Mouse (Mus musculus) CH12.LX (cell line): ENCODE results near the gene Tgm2. TPM values are rescaled to one million over a fixed set of nuclear protein-coding genes. Genes with fewer than 3 reads are reported as not detected.

Experiments
- DNase-seq: peaks from one replicate; pipeline ENCODE4 v3.0.0-alpha.2; 2013; ENCODE audit errors: extremely low read depth
- H3K27ac ChIP-seq: 2 replicates; pipeline ENCODE4 v1.5.1; 2012; ENCODE audit warnings: low read depth, mild to moderate bottlenecking, control low read depth, moderate library complexity; ENCODE audit not compliant: insufficient read depth
- H3K27me3 ChIP-seq: replicated peaks from 2 replicates; pipeline ENCODE3; 2012; ENCODE audit warnings: inconsistent platforms
- H3K36me3 ChIP-seq, 2 experiments: replicated peaks in 1 of 2; 2 replicates each; pipeline versions ENCODE3 to v1.6.1; 2012; ENCODE audit warnings: inconsistent platforms in 1 of 2, low read length in 1 of 2, mild to moderate bottlenecking in 1 of 2, mixed read lengths in 1 of 2, moderate library complexity in 1 of 2; ENCODE audit not compliant: control insufficient read depth in 1 of 2, insufficient read depth in 1 of 2
- H3K4me1 ChIP-seq, 2 experiments: 2 replicates each; pipeline ENCODE4 v1.6.1; 2012; ENCODE audit warnings: inconsistent platforms in 1 of 2, moderate library complexity in 1 of 2; ENCODE audit not compliant: insufficient read depth in 2 of 2, control insufficient read depth in 1 of 2
- H3K4me2 ChIP-seq: 2 replicates; pipeline ENCODE4 v1.6.1; 2012; ENCODE audit warnings: low read depth, mild to moderate bottlenecking, control low read depth; ENCODE audit not compliant: poor library complexity, insufficient read depth, severe bottlenecking
- H3K4me3 ChIP-seq, 3 experiments: fragments of 150-350 bp in 1 of 3; sonication (generic) in 1 of 3; replicated peaks in 1 of 3; 2 replicates each; pipeline versions ENCODE3 to v1.5.1; 2011 to 2012; ENCODE audit warnings: low read depth in 2 of 3, low read length in 2 of 3, mild to moderate bottlenecking in 2 of 3, moderate library complexity in 2 of 3, control low read depth in 1 of 3, improper control_type of control experiment in 1 of 3, inconsistent platforms in 1 of 3, mixed read lengths in 1 of 3; ENCODE audit not compliant: poor library complexity in 1 of 3
- H3K79me2 ChIP-seq: replicated peaks from 2 replicates; pipeline ENCODE4 v1.6.1; 2012; ENCODE audit warnings: mild to moderate bottlenecking, moderate library complexity; ENCODE audit not compliant: control insufficient read depth, poor library complexity, insufficient read depth, severe bottlenecking; ENCODE audit errors: extremely low read depth
- H3K9ac ChIP-seq: 2 replicates; pipeline ENCODE4 v1.6.1; 2012; ENCODE audit warnings: low read depth, mild to moderate bottlenecking, control low read depth, moderate library complexity; ENCODE audit not compliant: insufficient read depth
- H3K9me3 ChIP-seq: replicated peaks from 2 replicates; pipeline ENCODE3; 2012; ENCODE audit warnings: low read length, inconsistent platforms, mixed read lengths
- CHD1 ChIP-seq: IDR thresholded peaks from 2 replicates; pipeline ENCODE4 v1.6.1; 2012; ENCODE audit warnings: low read depth, low read length, improper control_type of control experiment, inconsistent platforms
- CTCF ChIP-seq, 2 experiments: IDR thresholded peaks in 1 of 2; conservative IDR thresholded peaks in 1 of 2; 2 replicates each; pipeline ENCODE4 v1.5.1; 2011 to 2012; ENCODE audit warnings: low read depth in 2 of 2, low read length in 2 of 2, improper control_type of control experiment in 1 of 2, inconsistent platforms in 1 of 2, mild to moderate bottlenecking in 1 of 2, moderate library complexity in 1 of 2
- E2F4 ChIP-seq: IDR thresholded peaks from 2 replicates; pipeline ENCODE4 v1.6.1; 2011; ENCODE audit warnings: low read depth, low read length, improper control_type of control experiment; ENCODE audit not compliant: insufficient replicate concordance
- ELF1 ChIP-seq: IDR thresholded peaks from 2 replicates; pipeline ENCODE4 v1.6.1; 2014; ENCODE audit warnings: low read depth, mild to moderate bottlenecking, inconsistent platforms, low read length, improper control_type of control experiment
- EP300 ChIP-seq: IDR thresholded peaks from 2 replicates; pipeline ENCODE4 v1.6.1; 2011; ENCODE audit warnings: low read length, improper control_type of control experiment
- IRF4 ChIP-seq: IDR thresholded peaks from 2 replicates; pipeline ENCODE4 v1.6.1; 2014; ENCODE audit warnings: low read depth, mild to moderate bottlenecking, inconsistent platforms, low read length, improper control_type of control experiment
- JUND ChIP-seq: conservative IDR thresholded peaks from 2 replicates; pipeline ENCODE4 v1.6.1; 2011; ENCODE audit warnings: low read depth, low read length, improper control_type of control experiment
- KAT2A ChIP-seq: IDR thresholded peaks from 2 replicates; pipeline ENCODE4 v1.6.1; 2012; ENCODE audit warnings: low read length, improper control_type of control experiment, inconsistent platforms; ENCODE audit not compliant: insufficient replicate concordance
- MAFK ChIP-seq: IDR thresholded peaks from 2 replicates; pipeline ENCODE4 v1.6.1; 2011; ENCODE audit warnings: low read length, improper control_type of control experiment; ENCODE audit not compliant: insufficient replicate concordance
- MXI1 ChIP-seq: IDR thresholded peaks from 2 replicates; pipeline ENCODE4 v1.6.1; 2011; ENCODE audit warnings: mild to moderate bottlenecking, low read depth, low read length, improper control_type of control experiment
- PAX5 ChIP-seq: IDR thresholded peaks from 2 replicates; pipeline ENCODE4 v1.6.1; 2012; ENCODE audit warnings: low read length, inconsistent platforms, mixed read lengths
- POLR2A ChIP-seq: IDR thresholded peaks from 2 replicates; pipeline ENCODE4 v1.6.1; 2011; ENCODE audit warnings: low read depth, mild to moderate bottlenecking, improper control_type of control experiment, low read length
- POLR2AphosphoS2 ChIP-seq: IDR thresholded peaks from 2 replicates; pipeline ENCODE4 v1.6.1; 2011; ENCODE audit warnings: low read depth, low read length, improper control_type of control experiment
- RCOR1 ChIP-seq: conservative IDR thresholded peaks from 2 replicates; pipeline ENCODE4 v1.6.1; 2012; ENCODE audit warnings: low read depth, mild to moderate bottlenecking, inconsistent platforms, low read length, improper control_type of control experiment
- SIN3A ChIP-seq: IDR thresholded peaks from 2 replicates; pipeline ENCODE4 v1.6.1; 2012; ENCODE audit warnings: low read length, improper control_type of control experiment, inconsistent platforms
- TBP ChIP-seq: conservative IDR thresholded peaks from 2 replicates; pipeline ENCODE4 v1.6.1; 2011; ENCODE audit warnings: low read depth, low read length, improper control_type of control experiment
- TCF12 ChIP-seq: IDR thresholded peaks from 2 replicates; pipeline ENCODE4 v1.6.1; 2014; ENCODE audit warnings: low read depth, mild to moderate bottlenecking, inconsistent platforms, low read length, improper control_type of control experiment
- USF2 ChIP-seq: conservative IDR thresholded peaks from 2 replicates; pipeline ENCODE4 v1.6.1; 2011; ENCODE audit warnings: low read depth, low read length, improper control_type of control experiment
- ZC3H11A ChIP-seq: IDR thresholded peaks from 2 replicates; pipeline ENCODE4 v1.6.1; 2012; ENCODE audit warnings: low read depth, mild to moderate bottlenecking, inconsistent platforms, low read length, improper control_type of control experiment
- ZKSCAN1 ChIP-seq: IDR thresholded peaks from 2 replicates; pipeline ENCODE4 v1.6.1; 2012; ENCODE audit warnings: low read depth, inconsistent platforms, low read length, improper control_type of control experiment, borderline replicate concordance
- ZMIZ1 ChIP-seq: IDR thresholded peaks from 2 replicates; pipeline ENCODE4 v1.6.1; 2012; ENCODE audit warnings: low read depth, mild to moderate bottlenecking, inconsistent platforms, low read length, improper control_type of control experiment
- dilution Hi-C: fragments of 300-500 bp; cut with MboI; formaldehyde crosslinking; loops from 2 replicates; pipeline ENCODE4 v1.14.3; 2020; ENCODE audit warnings: low sequenced_read_pairs; ENCODE audit not compliant: extremely low pct_unique_long_range_greater_than_20kb, extremely low pct_ligation_motif_present
- in situ Hi-C: fragments of 300-500 bp; cut with MboI; formaldehyde crosslinking; loops from 3 replicates; pipeline ENCODE4 v1.14.3; 2019; ENCODE audit warnings: low sequenced_read_pairs, low pct_ligation_motif_present, low pct_unique_long_range_greater_than_20kb, mixed read lengths
- polyA plus RNA-seq: library from polyadenylated mRNA; unstranded; fragments of >175 nt; gene quantifications from 2 replicates; pipeline ENCODE4 v1.2.1, GENCODE M21; 2012; ENCODE audit warnings: low read depth; ENCODE audit not compliant: insufficient read length
- total RNA-seq, 2 experiments: library from RNA; depleted of rRNA; stranded (reverse); fragments of 300-350 nt in 1 of 2; fragments of >200 nt in 1 of 2; gene quantifications; 2 replicates each; pipeline ENCODE4 v1.2.3; 2012 to 2014

Tgm2 gene
- total and polyA plus RNA-seq, 3 experiments: 0.08 to 0.50 (median 0.21) TPM

GRCm38 (mm10) chr2:158129291-158130002 lies 16.8 kb downstream of the Tgm2 start:
- no peaks in the 10 kb centered on the region for H3K4me1 ChIP-seq
- dilution Hi-C loops: no loop called here
- no peak overlapping the region for H3K27ac ChIP-seq
- H3K79me2 ChIP-seq: no peaks in the 10 kb centered on the region
- no peaks in the 10 kb centered on the region for H3K36me3 ChIP-seq
- TF ChIP-seq E2F4 (no peak), TBP (no peak), ELF1 (no peak)
- TF ChIP-seq, all 38 proteins: peak for 0
- Histone ChIP-seq H3K27me3 (peaks cover 85% of the 10 kb centered on the region), H3K9ac (no peak overlapping the region), H3K4me2 (no peak overlapping the region), H3K4me3 (no peak overlapping the region), H3K9me3 (peaks cover 9% of the 10 kb centered on the region)
- no peak for DNase-seq
- in situ Hi-C loops: no loop called here

- no peak overlapping the region for H3K9ac ChIP-seq
- H3K27me3 ChIP-seq: peaks cover 83% of the 10 kb centered on the region
- no peak for TF ChIP-seq POLR2AphosphoS2
- TF ChIP-seq ZMIZ1: no peak
- TF ChIP-seq USF2: no peak
- no peak for TF ChIP-seq JUND
- TF ChIP-seq POLR2A: no peak
- no peak for TF ChIP-seq CTCF (conservative IDR thresholded peaks at IDR 0.05 in 1 of 2, IDR thresholded peaks at IDR 0.05 in 1 of 2; ENCODE audit: low read depth in 2 of 2, low read length in 2 of 2)
- no peak for TF ChIP-seq TCF12
- no peak for TF ChIP-seq MAFK
- TF ChIP-seq IRF4: no peak
- TF ChIP-seq ELF1: no peak
- no peak for TF ChIP-seq CHD1
- TF ChIP-seq ZC3H11A: no peak
- TF ChIP-seq EP300: no peak
- TF ChIP-seq RCOR1: no peak
- no peak for TF ChIP-seq SIN3A
- TF ChIP-seq MXI1: no peak
- TF ChIP-seq ZKSCAN1: no peak
- TF ChIP-seq PAX5: no peak
- TF ChIP-seq KAT2A: no peak
- no peaks in the 10 kb centered on the region for H3K36me3 ChIP-seq
- in situ Hi-C loops (no loop called here), dilution Hi-C loops (no loop called here)
- H3K9me3 ChIP-seq: peaks cover 9% of the 10 kb centered on the region
- H3K4me3 ChIP-seq: no peak overlapping the region
- no peaks in the 10 kb centered on the region for H3K4me1 ChIP-seq
- H3K79me2 ChIP-seq: no peaks in the 10 kb centered on the region
- DNase-seq: no peak
- H3K27ac ChIP-seq: no peak overlapping the region
- H3K4me2 ChIP-seq: no peak overlapping the region
Measured at GRCm38 (mm10) chr2:158128461-158129130, 17.6 kb downstream of the Tgm2 start.
